Mouse (Mus musculus): ENCODE results near the gene Elp4. TPM values are rescaled to one million over a fixed set of nuclear protein-coding genes. Genes with fewer than 3 reads are reported as not detected.

The Elp4 gene
- total and polyA plus RNA-seq, 3 experiments: 15.8 to 16.0 TPM; not detected in 1

- DNase-seq (ENCODE audit: low read depth, low spot score): no peak
- H3K27me3 ChIP-seq (ENCODE audit: control insufficient read depth in 1 of 2, insufficient read depth in 2 of 2, low read length in 2 of 2): no peaks in the 10 kb centered on the region
- no peak for TF ChIP-seq MAFK (IDR thresholded peaks at IDR 0.05; ENCODE audit: borderline replicate concordance, low read depth, low read length)
- no peak for TF ChIP-seq MAZ (IDR thresholded peaks at IDR 0.05; ENCODE audit: low read depth, low read length)
- TF ChIP-seq HCFC1 (IDR thresholded peaks at IDR 0.05; ENCODE audit: low read depth, low read length): no peak
- TF ChIP-seq NELFE (IDR thresholded peaks at IDR 0.05; ENCODE audit: low read depth, low read length): no peak
- TF ChIP-seq SIN3A (IDR thresholded peaks at IDR 0.05; ENCODE audit: low read length): no peak
- TF ChIP-seq RCOR1 (IDR thresholded peaks at IDR 0.05; ENCODE audit: low read depth, low read length): no peak
- TF ChIP-seq POLR2AphosphoS2 (IDR thresholded peaks at IDR 0.05; ENCODE audit: low read length): no peak
- no peak for TF ChIP-seq NRF1 (IDR thresholded peaks at IDR 0.05; ENCODE audit: insufficient read depth, low read depth, low read length, poor library complexity, severe bottlenecking)
- TF ChIP-seq CHD1 (IDR thresholded peaks at IDR 0.05; ENCODE audit: low read depth, low read length): no peak
- no peaks in the 10 kb centered on the region for H3K4me1 ChIP-seq (ENCODE audit: control insufficient read depth in 1 of 2, insufficient read depth in 2 of 2, low read length in 2 of 2)
- H3K36me3 ChIP-seq (ENCODE audit: control insufficient read depth in 1 of 2, insufficient read depth in 2 of 2, low read length in 2 of 2): no peaks in the 10 kb centered on the region; a peak in 2 of 4 replicates
- no peak overlapping the region for H3K27ac ChIP-seq (ENCODE audit: control insufficient read depth, low read depth, low read length)
- H3K4me3 ChIP-seq (ENCODE audit: control insufficient read depth in 1 of 2, insufficient read depth in 1 of 2, low read depth in 2 of 2, low read length in 2 of 2): no peak overlapping the region
- H3K79me2 ChIP-seq (ENCODE audit: control insufficient read depth, insufficient read depth, low read length, poor library complexity): no peaks in the 10 kb centered on the region
- H3K9ac ChIP-seq (ENCODE audit: control insufficient read depth, low read depth, low read length, poor library complexity, severe bottlenecking): no peak overlapping the region
- H3K9me3 ChIP-seq (replicated peaks; ENCODE audit: insufficient read depth, low read length): no peaks in the 10 kb centered on the region
Observed at GRCm38 (mm10) chr2:105689304-105689770, 215.0 kb downstream of the Elp4 start.

- TF ChIP-seq POLR2A (IDR thresholded peaks at IDR 0.05; ENCODE audit: control insufficient read depth in 1 of 2, insufficient read depth in 1 of 2, low read depth in 1 of 2, low read length in 2 of 2, poor library complexity in 1 of 2) (no peak), ELF1 (IDR thresholded peaks at IDR 0.05; ENCODE audit: low read depth, low read length) (no peak), ZNF384 (IDR thresholded peaks at IDR 0.05; ENCODE audit: low read depth, low read length) (no peak), RCOR1 (IDR thresholded peaks at IDR 0.05; ENCODE audit: low read depth, low read length) (no peak), ZKSCAN1 (IDR thresholded peaks at IDR 0.05; ENCODE audit: low read depth, low read length) (no peak), NELFE (IDR thresholded peaks at IDR 0.05; ENCODE audit: low read depth, low read length) (no peak), MAZ (IDR thresholded peaks at IDR 0.05; ENCODE audit: low read depth, low read length) (no peak), NRF1 (IDR thresholded peaks at IDR 0.05; ENCODE audit: insufficient read depth, low read depth, low read length, poor library complexity, severe bottlenecking) (no peak), EP300 (IDR thresholded peaks at IDR 0.05; ENCODE audit: low read depth in 1 of 2, low read length in 2 of 2) (no peak), E2F4 (IDR thresholded peaks at IDR 0.05; ENCODE audit: borderline replicate concordance, low read depth, low read length) (no peak), MAFK (IDR thresholded peaks at IDR 0.05; ENCODE audit: borderline replicate concordance, low read depth, low read length) (no peak), RAD21 (IDR thresholded peaks at IDR 0.05; ENCODE audit: low read depth, low read length) (no peak), KAT2A (conservative IDR thresholded peaks at IDR 0.05; ENCODE audit: low read depth, low read length) (no peak), BHLHE40 (IDR thresholded peaks at IDR 0.05; ENCODE audit: borderline replicate concordance, low read depth, low read length) (no peak), CHD1 (IDR thresholded peaks at IDR 0.05; ENCODE audit: low read depth, low read length) (no peak), ZC3H11A (IDR thresholded peaks at IDR 0.05; ENCODE audit: low read depth, low read length) (no peak), MXI1 (IDR thresholded peaks at IDR 0.05; ENCODE audit: low read depth, low read length) (no peak), MEF2A (IDR thresholded peaks at IDR 0.05; ENCODE audit: extremely low read depth, insufficient replicate concordance, low read depth, low read length, poor library complexity, severe bottlenecking) (no peak)
- Histone ChIP-seq H3K9me3 (replicated peaks; ENCODE audit: insufficient read depth, low read length) (no peaks in the 10 kb centered on the region), H3K4me3 (ENCODE audit: control insufficient read depth in 1 of 2, insufficient read depth in 1 of 2, low read depth in 2 of 2, low read length in 2 of 2) (no peak overlapping the region), H3K27ac (ENCODE audit: control insufficient read depth, low read depth, low read length) (no peak overlapping the region), H3K79me2 (ENCODE audit: control insufficient read depth, insufficient read depth, low read length, poor library complexity) (no peaks in the 10 kb centered on the region), H3K36me3 (ENCODE audit: control insufficient read depth in 1 of 2, insufficient read depth in 2 of 2, low read length in 2 of 2) (peaks cover 0 to 1% of the 10 kb centered on the region in 2 experiments; a peak in 2 of 4 replicates), H3K9ac (ENCODE audit: control insufficient read depth, low read depth, low read length, poor library complexity, severe bottlenecking) (no peak overlapping the region), H3K4me1 (ENCODE audit: control insufficient read depth in 1 of 2, insufficient read depth in 2 of 2, low read length in 2 of 2) (no peaks in the 10 kb centered on the region), H3K27me3 (ENCODE audit: control insufficient read depth in 1 of 2, insufficient read depth in 2 of 2, low read length in 2 of 2) (no peaks in the 10 kb centered on the region)
- no peak for DNase-seq (ENCODE audit: low read depth, low spot score)
Observed at GRCm38 (mm10) chr2:105688436-105689303, 215.7 kb downstream of the Elp4 start.

Measured in MEL (cell line).